Mouse (Mus musculus): Measurements from ENCODE around the gene Cd164l2. TPM values are rescaled to one million over a fixed set of nuclear protein-coding genes. Genes with fewer than 3 reads are reported as not detected.

The Cd164l2 gene
- polyA plus RNA-seq, 1 experiment, result 0.74 TPM

DNA sequence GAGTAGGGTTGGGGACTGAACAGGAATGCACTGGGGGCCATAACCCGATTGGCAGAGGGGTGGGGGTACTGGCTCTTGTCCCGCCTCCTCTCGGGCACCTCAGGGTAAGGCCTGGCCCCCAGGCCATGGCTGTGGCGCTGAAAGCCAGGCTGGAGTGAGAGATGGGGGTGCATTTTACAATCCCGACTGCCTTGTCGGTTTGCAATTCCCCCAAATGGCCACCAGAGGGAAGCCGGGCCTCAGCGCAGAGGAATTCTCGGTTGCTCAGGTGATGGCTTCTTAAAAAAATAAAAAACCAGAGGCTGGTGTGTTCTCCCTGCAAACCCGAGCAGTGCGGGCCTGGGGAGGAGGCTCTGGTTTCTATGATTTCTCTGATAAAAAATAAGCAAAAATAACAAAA is 2.6 kb upstream of the Cd164l2 start:
- peak; percentile 80 for DNase-seq (ENCODE audit: low read depth)
- TF ChIP-seq CTCF (IDR thresholded peaks at IDR 0.05; ENCODE audit: borderline replicate concordance, extremely low read depth, insufficient read depth, insufficient read length) (peak; percentile 95), POLR2A (IDR thresholded peaks at IDR 0.05; ENCODE audit: borderline replicate concordance, extremely low read depth, insufficient read depth, insufficient read length, poor library complexity, severe bottlenecking) (no peak)

DNA sequence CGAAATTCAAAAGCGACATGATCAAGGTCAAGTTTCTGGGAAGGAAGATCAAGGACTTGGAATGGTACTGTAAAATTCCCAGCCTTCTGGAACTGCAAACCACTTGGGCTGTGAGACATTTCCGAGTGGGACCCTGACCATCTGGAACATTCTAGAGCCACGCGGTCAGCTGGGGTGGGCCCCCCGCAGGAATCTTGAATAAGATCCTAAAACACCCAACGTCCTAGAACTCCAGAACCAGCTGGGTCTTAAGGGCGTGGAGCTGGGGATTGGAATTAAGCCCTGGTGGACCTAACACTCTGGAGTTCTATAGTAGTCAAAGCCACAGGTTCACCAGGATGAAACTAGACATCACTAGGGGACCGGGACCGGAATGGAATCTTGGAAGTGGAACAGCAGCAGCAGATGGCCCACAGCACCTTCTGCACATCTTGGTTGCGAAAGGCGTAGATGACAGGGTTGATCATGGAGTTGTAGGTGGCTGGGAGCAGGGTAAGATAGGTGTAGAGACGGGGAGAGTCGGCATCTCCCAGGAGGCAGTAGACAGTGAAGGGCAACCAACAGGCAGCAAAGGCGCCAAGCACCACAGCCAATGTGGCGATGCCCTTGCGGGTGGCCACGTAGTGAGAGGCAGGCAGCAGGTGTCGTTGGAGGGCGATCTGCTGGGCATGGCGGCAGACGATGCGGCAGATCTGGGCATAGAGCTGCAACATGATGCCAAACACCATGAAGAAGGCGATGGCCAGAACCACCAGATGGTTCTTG is 1.7 kb upstream of the Cd164l2 start:
- no peak for DNase-seq (ENCODE audit: low read depth)
- TF ChIP-seq CTCF (IDR thresholded peaks at IDR 0.05; ENCODE audit: borderline replicate concordance, extremely low read depth, insufficient read depth, insufficient read length) (no peak), POLR2A (IDR thresholded peaks at IDR 0.05; ENCODE audit: borderline replicate concordance, extremely low read depth, insufficient read depth, insufficient read length, poor library complexity, severe bottlenecking) (no peak)

DNA sequence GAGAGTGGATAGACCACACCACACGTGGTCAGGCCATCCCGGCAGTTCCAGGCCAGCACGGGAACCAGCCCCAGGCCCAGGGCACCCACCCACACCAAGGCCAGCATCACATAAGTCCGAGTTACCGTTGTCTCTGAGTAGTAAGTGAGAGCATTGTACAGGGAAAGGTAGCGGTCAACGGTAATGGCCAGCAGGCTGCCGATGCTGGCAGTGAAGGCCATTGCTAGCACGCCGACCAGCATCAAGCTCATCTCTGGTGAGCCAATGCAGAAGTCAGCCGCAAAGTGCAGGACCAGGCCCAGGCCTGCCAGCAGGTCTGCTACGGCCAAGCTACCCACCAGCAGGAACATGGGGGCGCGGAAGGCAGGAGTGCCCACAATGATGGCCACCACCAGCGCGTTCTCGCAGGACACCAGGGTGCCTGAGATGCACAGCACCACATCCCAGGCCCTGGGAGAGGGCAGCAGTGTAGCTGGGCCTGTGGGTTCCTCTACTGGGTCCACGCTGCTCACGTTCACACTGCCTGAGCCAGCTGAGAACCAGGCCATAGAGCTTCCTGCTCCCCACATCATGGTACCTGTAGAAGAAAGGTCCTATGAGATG is 1.0 kb upstream of the Cd164l2 start:
- DNase-seq (ENCODE audit: low read depth), result no peak
- no peak for TF ChIP-seq CTCF (IDR thresholded peaks at IDR 0.05; ENCODE audit: borderline replicate concordance, extremely low read depth, insufficient read depth, insufficient read length)
- TF ChIP-seq POLR2A (IDR thresholded peaks at IDR 0.05; ENCODE audit: borderline replicate concordance, extremely low read depth, insufficient read depth, insufficient read length, poor library complexity, severe bottlenecking), result no peak

DNA sequence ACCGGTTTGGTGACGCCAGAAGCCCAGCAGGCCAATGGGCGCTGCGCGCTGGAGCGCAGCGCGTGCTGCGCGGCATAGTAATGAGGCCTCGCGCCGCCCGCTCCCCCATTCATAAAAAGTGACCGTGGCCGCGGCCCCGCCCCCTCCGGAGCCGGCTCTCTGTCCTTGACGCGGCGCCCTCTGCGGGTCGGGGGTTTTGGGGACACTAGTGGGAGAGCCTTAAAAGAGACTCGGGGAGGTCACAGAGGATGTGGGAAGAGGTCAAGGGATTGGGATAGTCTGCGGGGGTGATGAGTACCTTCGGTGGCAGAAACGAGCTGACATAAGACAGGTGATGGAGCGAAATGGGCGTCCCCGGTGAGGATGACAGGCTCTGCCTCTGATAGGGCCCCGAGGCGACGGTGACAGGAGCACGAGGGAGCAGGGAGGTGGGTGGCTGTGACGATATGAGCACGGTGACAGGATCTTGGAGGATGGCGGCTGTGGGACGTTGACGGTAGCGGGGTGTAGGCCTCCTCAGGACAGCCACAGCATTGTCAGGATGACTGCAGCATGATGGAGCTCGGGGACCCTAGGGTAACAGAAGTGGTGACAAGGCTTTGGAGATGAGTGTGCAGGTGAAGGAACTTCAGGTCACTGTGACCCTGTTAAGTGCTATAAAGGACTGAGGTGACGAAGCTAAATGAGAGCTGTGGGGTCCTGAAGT is 784 bp downstream of the Cd164l2 start:
- TF ChIP-seq POLR2A (IDR thresholded peaks at IDR 0.05; ENCODE audit: borderline replicate concordance, extremely low read depth, insufficient read depth, insufficient read length, poor library complexity, severe bottlenecking) (no peak), CTCF (IDR thresholded peaks at IDR 0.05; ENCODE audit: borderline replicate concordance, extremely low read depth, insufficient read depth, insufficient read length) (0 out of 2 replicates have a peak, but pooled peaks have one; percentile 4)
- DNase-seq (ENCODE audit: low read depth), result peak; percentile 87

DNA sequence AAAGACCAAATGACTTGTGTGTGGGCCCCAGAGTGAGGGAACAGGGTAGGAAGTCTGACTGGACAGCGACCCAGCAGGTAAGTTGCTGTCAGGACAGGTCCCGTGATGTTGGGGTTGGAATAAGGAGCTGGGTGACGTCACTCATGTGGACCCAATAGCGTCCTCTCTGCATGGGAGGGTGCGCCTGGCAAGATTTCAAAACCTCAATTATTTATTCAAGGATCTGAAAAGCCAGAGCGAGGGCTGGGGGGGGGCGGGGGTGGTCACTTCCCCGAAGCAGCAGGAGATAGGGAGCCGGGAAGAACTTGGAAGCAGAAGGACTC is 1.3 kb downstream of the Cd164l2 start:
- DNase-seq (ENCODE audit: low read depth), result peak; percentile 54
- TF ChIP-seq CTCF (IDR thresholded peaks at IDR 0.05; ENCODE audit: borderline replicate concordance, extremely low read depth, insufficient read depth, insufficient read length) (no peak), POLR2A (IDR thresholded peaks at IDR 0.05; ENCODE audit: borderline replicate concordance, extremely low read depth, insufficient read depth, insufficient read length, poor library complexity, severe bottlenecking) (no peak)

DNA sequence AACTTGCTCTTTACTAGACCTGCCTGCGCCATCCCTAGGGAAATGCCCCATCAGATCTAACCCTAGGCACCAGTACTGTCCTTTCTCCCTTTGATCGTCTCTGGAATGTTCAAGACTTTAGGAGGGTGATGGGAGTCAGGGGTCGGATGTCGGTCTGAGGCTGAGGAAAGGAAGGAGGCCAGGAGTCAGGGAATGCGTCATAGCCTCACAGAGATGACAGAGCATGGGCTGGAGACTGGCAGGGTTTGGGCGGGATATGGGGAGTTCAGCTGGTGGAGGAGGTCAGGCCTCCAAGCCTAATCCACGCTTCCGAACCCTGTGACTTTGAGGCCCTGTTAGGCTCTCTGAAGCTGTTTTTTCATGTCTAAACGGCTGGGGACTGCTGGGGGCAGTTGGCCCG is 1.7 kb downstream of the Cd164l2 start:
- DNase-seq (ENCODE audit: low read depth), result no peak
- no peak for TF ChIP-seq CTCF (IDR thresholded peaks at IDR 0.05; ENCODE audit: borderline replicate concordance, extremely low read depth, insufficient read depth, insufficient read length)
- no peak for TF ChIP-seq POLR2A (IDR thresholded peaks at IDR 0.05; ENCODE audit: borderline replicate concordance, extremely low read depth, insufficient read depth, insufficient read length, poor library complexity, severe bottlenecking)

DNA sequence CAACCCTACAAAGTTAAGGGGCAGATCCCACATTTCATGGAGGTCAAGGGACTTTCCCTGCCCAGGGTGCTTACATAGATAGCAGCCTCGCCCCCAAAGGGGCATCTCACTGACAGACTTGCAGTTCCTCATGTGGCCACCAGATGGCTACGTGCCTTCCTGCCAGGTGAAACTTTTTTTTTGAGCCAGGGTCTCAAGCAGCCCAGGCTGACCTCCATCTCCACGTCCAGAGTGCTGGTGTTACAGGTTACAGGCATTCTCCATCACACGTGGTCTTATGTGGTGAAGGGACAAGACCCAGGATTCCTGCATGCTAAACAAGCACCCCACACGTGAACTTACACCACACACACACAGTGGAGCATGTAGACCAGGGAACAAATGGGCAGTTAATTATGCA is 5.7 kb downstream of the Cd164l2 start:
- DNase-seq (ENCODE audit: low read depth), result peak; percentile 68
- TF ChIP-seq POLR2A (IDR thresholded peaks at IDR 0.05; ENCODE audit: borderline replicate concordance, extremely low read depth, insufficient read depth, insufficient read length, poor library complexity, severe bottlenecking) (no peak), CTCF (IDR thresholded peaks at IDR 0.05; ENCODE audit: borderline replicate concordance, extremely low read depth, insufficient read depth, insufficient read length) (peak; percentile 95)

DNA sequence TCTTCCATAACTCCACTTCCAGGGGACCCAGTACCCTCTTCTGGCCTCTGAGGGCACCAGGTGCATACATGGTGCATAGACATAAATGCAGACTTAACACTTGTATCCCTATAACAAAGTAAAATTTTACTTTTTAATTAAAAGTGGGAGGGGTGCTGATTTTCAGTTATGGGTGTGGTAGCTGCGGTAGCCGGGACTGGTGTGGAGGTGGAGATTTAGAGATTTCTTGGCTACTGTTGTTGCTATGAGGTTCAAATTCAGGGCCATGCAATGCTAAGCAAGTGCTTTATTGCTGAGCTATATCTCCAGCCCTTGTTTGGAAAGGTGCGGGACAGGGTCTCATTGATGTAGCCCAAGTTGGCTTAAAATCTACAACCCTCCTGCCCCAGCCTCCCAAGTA is 6.8 kb downstream of the Cd164l2 start:
- DNase-seq (ENCODE audit: low read depth), result no peak
- TF ChIP-seq POLR2A (IDR thresholded peaks at IDR 0.05; ENCODE audit: borderline replicate concordance, extremely low read depth, insufficient read depth, insufficient read length, poor library complexity, severe bottlenecking) (no peak), CTCF (IDR thresholded peaks at IDR 0.05; ENCODE audit: borderline replicate concordance, extremely low read depth, insufficient read depth, insufficient read length) (no peak)

DNA sequence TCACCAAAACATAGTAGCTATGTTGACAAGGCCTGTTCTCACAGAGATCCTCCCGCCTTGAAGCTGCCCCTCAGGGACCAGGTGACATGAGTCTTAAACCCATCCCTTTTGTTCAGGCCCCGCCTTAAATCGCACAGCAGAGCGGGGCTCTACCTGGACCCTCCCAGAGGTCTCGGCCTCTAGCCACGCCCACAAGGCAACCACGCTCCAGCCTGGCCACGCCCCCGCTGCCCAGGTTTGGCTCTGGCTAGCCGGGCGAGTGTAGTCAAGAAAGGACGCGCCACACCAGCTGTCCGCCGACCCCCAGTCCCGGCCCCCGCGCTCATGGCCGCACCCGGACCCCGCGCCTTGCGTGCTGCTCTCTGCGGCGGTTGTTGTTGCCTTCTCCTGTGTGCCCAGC is 8.7 kb downstream of the Cd164l2 start:
- TF ChIP-seq CTCF (IDR thresholded peaks at IDR 0.05; ENCODE audit: borderline replicate concordance, extremely low read depth, insufficient read depth, insufficient read length) (no peak), POLR2A (IDR thresholded peaks at IDR 0.05; ENCODE audit: borderline replicate concordance, extremely low read depth, insufficient read depth, insufficient read length, poor library complexity, severe bottlenecking) (no peak)
- DNase-seq (ENCODE audit: low read depth), result no peak

DNA sequence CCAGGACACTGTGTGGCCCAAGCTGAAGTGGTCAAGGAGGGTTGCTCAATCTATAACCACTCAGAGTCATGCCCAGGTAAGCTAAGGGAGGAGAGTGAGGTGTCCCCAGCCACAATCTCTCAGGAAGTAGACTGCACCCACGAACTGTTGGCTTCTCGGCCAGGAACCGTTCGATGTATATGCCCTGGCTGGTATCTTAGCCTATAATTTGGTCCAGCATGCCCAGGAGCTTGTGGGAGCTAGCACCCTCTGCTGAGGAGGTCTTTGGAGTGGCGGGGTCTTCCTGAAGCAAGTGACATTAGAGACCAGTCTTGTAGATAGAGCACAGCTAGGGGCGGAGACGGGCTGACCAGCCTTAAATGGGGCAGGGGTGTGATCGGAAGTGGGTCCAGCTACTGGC is 9.8 kb downstream of the Cd164l2 start:
- no peak for DNase-seq (ENCODE audit: low read depth)
- TF ChIP-seq POLR2A (IDR thresholded peaks at IDR 0.05; ENCODE audit: borderline replicate concordance, extremely low read depth, insufficient read depth, insufficient read length, poor library complexity, severe bottlenecking) (no peak), CTCF (IDR thresholded peaks at IDR 0.05; ENCODE audit: borderline replicate concordance, extremely low read depth, insufficient read depth, insufficient read length) (no peak)

DNA sequence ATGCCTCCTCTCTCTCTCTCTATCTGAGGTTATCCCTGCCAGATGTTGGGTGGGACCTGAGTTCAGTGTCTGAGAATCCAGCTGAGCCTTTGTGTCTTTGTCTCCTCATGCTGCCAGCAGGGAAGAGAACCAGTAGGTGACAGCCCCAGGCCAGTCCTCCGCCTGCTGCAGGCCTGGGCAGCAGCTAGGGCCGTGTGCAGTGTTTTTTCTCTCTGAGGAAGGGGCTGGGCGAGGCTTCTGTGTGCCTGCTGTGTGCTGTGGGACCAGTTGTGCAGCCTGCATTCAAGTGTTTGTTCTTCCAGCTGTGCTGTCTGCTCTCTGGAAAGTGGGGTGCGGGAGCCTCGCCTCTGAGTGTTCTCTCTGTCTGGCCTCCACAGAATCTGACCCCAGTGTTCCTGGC is 11.9 kb downstream of the Cd164l2 start:
- no peak for TF ChIP-seq POLR2A (IDR thresholded peaks at IDR 0.05; ENCODE audit: borderline replicate concordance, extremely low read depth, insufficient read depth, insufficient read length, poor library complexity, severe bottlenecking)
- TF ChIP-seq CTCF (IDR thresholded peaks at IDR 0.05; ENCODE audit: borderline replicate concordance, extremely low read depth, insufficient read depth, insufficient read length), result no peak
- no peak for DNase-seq (ENCODE audit: low read depth)
